Mouse (Mus musculus) hindbrain, embryonic 14.5 days (tissue): ENCODE measurements around the gene Mocs3. TPM values are rescaled to one million over a fixed set of nuclear protein-coding genes. Genes with fewer than 3 reads are reported as not detected.

Experiments used
- ATAC-seq: fragments of 200-750 bp; cut with Nextera tagmentation; 2 replicates; pipeline ENCODE4 v1.8.0; 2017; ENCODE audit warnings: moderate number of reproducible peaks, mild to moderate bottlenecking, moderate TSS enrichment, moderate library complexity; ENCODE audit not compliant: low FRiP score
- DNase-seq: peaks from one replicate; pipeline ENCODE4 v3.0.0-alpha.2; 2015; ENCODE audit warnings: low spot score
- H3K27ac ChIP-seq: fragments of 300-500 bp; sonication (generic); 2 replicates; pipeline ENCODE4 v1.5.1; 2014; ENCODE audit warnings: mild to moderate bottlenecking, moderate library complexity
- H3K27me3 ChIP-seq: fragments of 300-500 bp; sonication (generic); 2 replicates; pipeline ENCODE4 v1.6.1; 2014; ENCODE audit warnings: mild to moderate bottlenecking, low read length, mixed read lengths; ENCODE audit not compliant: control insufficient read depth, insufficient read depth
- H3K36me3 ChIP-seq: fragments of 300-500 bp; sonication (generic); replicated peaks from 2 replicates; pipeline ENCODE4 v1.6.1; 2014; ENCODE audit not compliant: control insufficient read depth, insufficient read depth
- H3K4me1 ChIP-seq: fragments of 300-500 bp; sonication (generic); replicated peaks from 2 replicates; pipeline ENCODE4 v1.6.1; 2014; ENCODE audit warnings: antibody characterized with exemption, low read length, mixed read lengths; ENCODE audit not compliant: control insufficient read depth, insufficient read depth
- H3K4me2 ChIP-seq: fragments of 300-500 bp; sonication (generic); replicated peaks from 2 replicates; pipeline ENCODE4 v1.6.1; 2014; ENCODE audit warnings: mild to moderate bottlenecking, moderate library complexity
- H3K4me3 ChIP-seq: fragments of 300-500 bp; sonication (generic); replicated peaks from 2 replicates; pipeline ENCODE4 v1.5.1; 2014; ENCODE audit warnings: mild to moderate bottlenecking, low read length
- H3K9ac ChIP-seq: fragments of 300-500 bp; sonication (generic); 2 replicates; pipeline ENCODE4 v1.6.1; 2014
- H3K9me3 ChIP-seq: fragments of 300-500 bp; sonication (generic); 2 replicates; pipeline ENCODE4 v1.6.1; 2016; ENCODE audit warnings: low read length; ENCODE audit not compliant: control insufficient read depth
- WGBS: fragments of 180-500 bp; shearing (Covaris S2); extraction: QIAGEN DNeasy Blood & Tissue Kit; methylation state at CpG from one replicate; pipeline ENCODE4 v1.1.7; 2014; 5-methylcytosine and 5-hydroxymethylcytosine counted together
- polyA plus RNA-seq: library from polyadenylated mRNA; unstranded; fragments of >200 nt; fragmentation: Nextera tagmentation; extraction: Ambion mirVana; gene quantifications from 2 replicates; pipeline ENCODE4 v1.2.1, GENCODE M21; 2014

The Mocs3 gene
- polyA plus RNA-seq, 1 experiment from 2014 or later = 12.5 TPM

DNA sequence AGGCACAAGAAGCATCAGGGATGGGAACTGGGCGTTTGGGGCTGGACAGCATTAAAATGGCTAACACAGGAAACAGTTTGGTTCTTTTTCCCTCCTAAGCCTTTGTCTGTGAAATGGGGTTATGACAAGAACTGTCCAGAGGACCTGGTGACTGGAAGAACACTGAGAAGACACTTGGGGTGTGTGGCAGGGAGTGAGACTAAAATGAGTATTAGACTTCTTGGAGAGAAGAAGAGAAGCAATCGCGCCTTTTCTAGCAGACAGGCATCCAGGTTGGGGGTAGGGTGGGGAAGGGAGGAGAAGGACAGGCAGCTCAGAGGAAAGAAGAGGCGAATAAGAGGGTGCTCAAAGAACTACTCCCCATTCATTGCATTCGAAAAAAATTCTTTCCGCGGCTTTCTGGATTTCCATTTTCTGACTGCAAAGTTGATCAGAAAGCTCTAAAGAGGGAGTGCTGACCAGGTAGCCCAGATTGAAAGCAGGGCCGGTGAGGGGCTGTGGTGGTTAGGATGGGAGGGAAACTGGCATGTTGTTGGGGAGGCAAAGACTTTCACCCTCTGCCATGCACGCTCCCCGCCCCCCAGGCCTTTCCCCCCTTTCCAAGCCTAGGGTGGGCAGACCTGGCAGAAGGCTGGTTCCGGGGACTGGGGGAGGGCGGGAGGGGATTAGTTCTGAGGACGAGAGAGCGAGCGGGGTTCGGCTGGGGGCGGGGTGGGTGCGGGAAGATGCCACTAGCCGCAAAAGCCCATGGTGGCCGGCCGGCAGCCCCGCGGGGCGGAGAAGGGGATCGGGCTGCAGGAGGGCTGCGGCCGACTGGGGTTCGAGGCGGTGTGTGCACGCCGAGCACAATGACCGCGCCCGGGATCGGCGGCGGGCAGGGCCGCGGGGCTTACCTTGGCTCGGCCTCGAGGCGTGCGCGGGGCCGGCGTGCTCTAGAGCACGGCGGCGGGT lies 24.5 kb upstream of the Mocs3 start:
- H3K27me3 ChIP-seq = no peaks in the 10 kb centered on the region
- WGBS = under 1% methylated on average over 47 of the region's 49 CpGs
- H3K4me3 ChIP-seq = peak overlapping the region; percentile 93
- DNase-seq = peak; percentile 37
- no peaks in the 10 kb centered on the region for H3K9me3 ChIP-seq
- H3K4me1 ChIP-seq = peaks cover 25% of the 10 kb centered on the region
- ATAC-seq = peak; percentile 32
- H3K4me2 ChIP-seq = peak overlapping the region; percentile 97
- peak overlapping the region; percentile 98 for H3K27ac ChIP-seq
- H3K36me3 ChIP-seq = peaks cover 39% of the 10 kb centered on the region
- peak overlapping the region; percentile 100 for H3K9ac ChIP-seq

DNA sequence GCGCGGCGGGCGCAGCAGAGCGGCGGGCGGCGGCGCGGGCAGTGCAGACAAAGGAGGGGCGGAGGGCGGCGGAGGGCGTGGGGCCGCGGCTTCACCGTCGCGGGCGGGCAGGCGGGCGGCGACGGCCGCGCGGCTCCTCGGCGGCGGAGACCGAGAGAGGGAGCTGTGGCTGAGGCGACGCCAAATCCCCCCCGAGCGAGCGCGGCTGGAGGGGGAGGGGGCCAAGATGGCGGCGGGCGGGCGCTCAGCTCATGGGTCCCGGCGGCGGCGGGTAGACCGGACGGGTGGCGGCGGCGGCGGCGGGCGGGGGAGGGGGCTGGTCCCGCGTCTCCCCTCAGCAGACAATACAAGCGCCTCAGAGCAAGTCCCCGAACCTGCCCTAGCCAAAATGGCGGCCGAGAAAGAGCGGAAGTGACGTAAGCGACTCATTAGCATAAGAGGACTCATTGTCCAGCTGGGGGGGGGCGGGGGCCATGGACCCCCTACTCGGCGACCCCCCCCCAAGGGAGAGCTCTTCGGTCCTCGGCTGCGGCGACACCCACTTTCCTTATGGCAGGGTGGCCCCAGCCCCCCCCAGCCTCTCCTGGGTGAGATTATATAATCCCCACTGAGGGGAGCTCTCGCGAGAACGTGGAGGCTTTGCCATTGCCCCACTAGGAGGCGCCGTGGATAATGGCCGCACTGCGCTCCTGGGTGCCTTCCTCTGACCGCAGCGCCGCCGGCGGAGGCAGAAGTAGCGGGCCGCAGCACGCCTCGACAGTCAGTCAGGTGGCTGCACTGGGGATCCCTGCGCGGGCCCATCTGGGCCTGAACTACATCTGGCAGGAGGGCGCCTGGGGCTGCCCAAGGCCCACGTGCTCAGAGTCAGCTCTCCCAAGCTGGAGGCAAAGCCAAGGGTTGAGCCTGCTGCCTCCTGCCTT lies 23.4 kb upstream of the Mocs3 start, which contains the start of gene Adnp:
Gene Adnp (minus strand): TSS at position 388 of the 920 bp plus-strand sequence.
- H3K36me3 ChIP-seq = peaks cover 49% of the 10 kb centered on the region
- H3K9ac ChIP-seq = peak within 1 kb of the TSS; percentile 100
- H3K27me3 ChIP-seq = no peaks in the 10 kb centered on the region
- H3K27ac ChIP-seq = peak within 1 kb of the TSS; percentile 98
- H3K9me3 ChIP-seq = no peaks in the 10 kb centered on the region
- H3K4me3 ChIP-seq = peak within 1 kb of the TSS; percentile 93
- ATAC-seq (peak; percentile 89), DNase-seq (peak; percentile 95)
- H3K4me1 ChIP-seq = peaks cover 18% of the 10 kb centered on the region
- peak within 1 kb of the TSS; percentile 97 for H3K4me2 ChIP-seq
- under 1% methylated on average over 58 of the region's 89 CpGs for WGBS

DNA sequence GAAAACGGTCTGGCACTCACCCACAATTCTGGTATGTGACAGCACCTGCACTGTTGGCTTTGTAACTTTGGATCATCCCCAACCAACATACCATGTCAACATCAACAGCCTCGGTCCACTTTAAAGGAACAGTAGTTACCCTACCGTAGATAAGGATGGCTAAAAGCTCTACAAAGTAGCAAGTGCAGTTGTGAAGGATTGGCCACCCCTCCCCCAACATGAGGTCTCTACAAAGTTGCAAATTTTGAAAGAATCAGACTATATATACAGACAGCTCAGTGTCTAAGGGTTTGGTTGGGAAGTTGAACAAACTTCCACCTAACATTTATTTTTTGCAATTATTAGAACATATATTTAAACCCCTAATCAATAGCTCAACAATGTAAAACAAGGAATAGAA lies 22.5 kb upstream of the Mocs3 start:
- no peak overlapping the region for H3K4me3 ChIP-seq

DNA sequence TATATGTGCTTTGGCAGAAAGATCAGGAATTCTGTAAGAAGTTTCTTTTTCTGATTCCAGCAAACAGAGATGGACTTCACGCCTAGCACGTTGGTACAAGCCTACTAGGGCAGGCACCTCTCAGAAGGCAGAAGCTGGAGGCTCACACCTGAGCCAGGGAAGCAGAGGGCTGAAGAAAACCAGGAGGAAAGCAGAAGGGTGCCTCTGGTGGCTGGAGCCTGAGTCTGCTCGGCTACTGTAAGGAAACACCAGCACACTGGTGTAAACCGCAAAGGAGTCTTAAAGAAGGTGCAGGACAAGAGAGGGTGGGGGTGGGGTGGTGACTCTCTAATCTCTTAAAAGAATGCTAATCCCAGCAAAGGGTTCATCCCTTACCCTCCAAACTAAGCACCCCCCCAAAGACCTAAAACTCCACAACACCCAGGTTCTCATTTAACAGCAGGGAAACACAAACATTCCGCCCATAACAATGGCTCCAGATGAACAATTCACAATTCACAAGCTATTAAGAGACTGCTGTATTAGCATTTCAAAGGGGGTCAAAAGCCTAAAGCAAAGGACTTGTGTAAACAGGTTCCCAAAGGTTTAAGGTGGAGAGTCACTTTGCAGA lies 16.5 kb upstream of the Mocs3 start:
- Histone ChIP-seq H3K27ac (no peak overlapping the region), H3K27me3 (no peaks in the 10 kb centered on the region), H3K36me3 (peaks cover 97% of the 10 kb centered on the region), H3K4me2 (no peak overlapping the region), H3K4me3 (no peak overlapping the region), H3K4me1 (no peaks in the 10 kb centered on the region), H3K9ac (no peak overlapping the region), H3K9me3 (no peaks in the 10 kb centered on the region)
- ATAC-seq = no peak
- WGBS = 45% methylated on average over 5 of the region's 5 CpGs
- no peak for DNase-seq

More for the DNA sequence above, 22.5 kb upstream of the Mocs3 start:
- no peak overlapping the region for H3K9ac ChIP-seq
- H3K4me2 ChIP-seq = peak overlapping the region; percentile 54; the same call in 1 of the 2 replicates
- peaks cover 18% of the 10 kb centered on the region for H3K4me1 ChIP-seq
- peaks cover 58% of the 10 kb centered on the region for H3K36me3 ChIP-seq
- ATAC-seq (no peak), DNase-seq (no peak)
- no peaks in the 10 kb centered on the region for H3K27me3 ChIP-seq
- peak overlapping the region; percentile 98 for H3K27ac ChIP-seq
- WGBS = 96% methylated on average over 3 of the region's 3 CpGs
- no peaks in the 10 kb centered on the region for H3K9me3 ChIP-seq

DNA sequence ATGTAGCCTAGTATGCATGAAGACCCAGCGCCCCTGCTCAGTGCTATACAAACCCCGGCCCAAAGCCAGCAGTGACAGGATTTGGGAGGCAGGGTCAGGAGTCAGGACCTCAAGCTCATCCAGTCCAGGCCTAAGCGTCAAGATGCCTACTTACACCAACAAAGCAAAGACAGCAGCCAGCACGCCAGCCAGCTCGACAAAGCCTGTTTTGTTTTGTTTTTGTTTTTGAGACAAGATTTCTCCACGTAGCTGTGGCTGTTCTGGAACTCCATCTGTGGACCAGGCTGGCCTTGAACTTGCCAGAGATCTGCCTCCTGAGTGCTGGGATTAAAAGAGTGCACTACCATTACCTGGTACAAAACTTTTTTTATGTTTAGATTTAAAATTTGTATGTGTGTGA lies 7.1 kb upstream of the Mocs3 start:
- no peak for DNase-seq
- H3K27me3 ChIP-seq = no peaks in the 10 kb centered on the region
- no peak overlapping the region for H3K27ac ChIP-seq
- H3K36me3 ChIP-seq = peaks cover 78% of the 10 kb centered on the region
- H3K4me3 ChIP-seq = no peak overlapping the region
- H3K9ac ChIP-seq = no peak overlapping the region
- peaks cover 3% of the 10 kb centered on the region; the same call in 1 of the 2 replicates for H3K4me1 ChIP-seq
- H3K9me3 ChIP-seq = no peaks in the 10 kb centered on the region
- no peak for ATAC-seq
- H3K4me2 ChIP-seq = no peak overlapping the region
- 88% methylated on average over 6 of the region's 6 CpGs for WGBS

DNA sequence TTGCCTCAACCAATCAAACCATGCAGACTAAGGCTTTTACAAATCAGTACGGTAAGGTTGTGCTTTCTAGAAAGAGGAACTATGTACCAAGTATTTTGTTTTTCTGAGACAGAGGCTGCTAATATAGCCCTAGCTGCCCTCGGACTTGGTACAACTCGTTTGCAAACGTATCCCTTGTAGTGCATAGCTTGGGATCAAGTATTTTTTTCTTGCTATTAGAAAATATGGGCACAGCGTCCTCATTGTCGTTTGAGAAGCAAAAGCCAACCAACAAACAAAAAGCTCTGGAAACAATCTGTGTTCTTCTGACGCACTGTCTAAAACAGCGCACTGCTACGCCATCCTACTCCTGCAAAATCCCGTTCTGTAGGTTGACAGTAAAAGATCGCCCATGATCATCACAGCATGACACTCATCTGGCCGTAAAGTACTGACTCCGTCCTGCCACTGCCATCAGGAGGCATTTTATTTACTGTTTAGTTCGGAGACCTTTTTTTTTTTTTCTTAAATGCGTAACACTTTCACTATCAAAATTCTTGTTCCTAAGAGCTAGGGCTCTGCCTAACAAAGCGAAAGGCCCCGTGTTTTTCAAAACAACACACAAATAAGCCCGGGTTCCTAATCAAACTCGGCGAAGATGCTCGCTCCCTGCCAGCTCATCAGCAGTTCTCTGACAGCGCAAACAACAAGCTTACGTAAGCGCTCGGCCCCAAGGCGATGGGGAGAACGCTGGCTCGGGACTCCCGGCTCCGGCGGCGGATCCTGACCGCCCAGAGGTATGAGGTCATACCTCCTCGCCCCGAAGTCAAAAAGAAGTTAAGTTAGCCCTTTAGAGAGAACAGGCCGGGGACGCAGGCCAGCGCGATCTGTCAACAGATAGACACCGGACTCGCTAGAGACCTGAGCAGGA lies 1.1 kb upstream of the Mocs3 start:
- peak overlapping the region; percentile 98 for H3K27ac ChIP-seq
- 20% methylated on average over 41 of the region's 41 CpGs for WGBS

DNA sequence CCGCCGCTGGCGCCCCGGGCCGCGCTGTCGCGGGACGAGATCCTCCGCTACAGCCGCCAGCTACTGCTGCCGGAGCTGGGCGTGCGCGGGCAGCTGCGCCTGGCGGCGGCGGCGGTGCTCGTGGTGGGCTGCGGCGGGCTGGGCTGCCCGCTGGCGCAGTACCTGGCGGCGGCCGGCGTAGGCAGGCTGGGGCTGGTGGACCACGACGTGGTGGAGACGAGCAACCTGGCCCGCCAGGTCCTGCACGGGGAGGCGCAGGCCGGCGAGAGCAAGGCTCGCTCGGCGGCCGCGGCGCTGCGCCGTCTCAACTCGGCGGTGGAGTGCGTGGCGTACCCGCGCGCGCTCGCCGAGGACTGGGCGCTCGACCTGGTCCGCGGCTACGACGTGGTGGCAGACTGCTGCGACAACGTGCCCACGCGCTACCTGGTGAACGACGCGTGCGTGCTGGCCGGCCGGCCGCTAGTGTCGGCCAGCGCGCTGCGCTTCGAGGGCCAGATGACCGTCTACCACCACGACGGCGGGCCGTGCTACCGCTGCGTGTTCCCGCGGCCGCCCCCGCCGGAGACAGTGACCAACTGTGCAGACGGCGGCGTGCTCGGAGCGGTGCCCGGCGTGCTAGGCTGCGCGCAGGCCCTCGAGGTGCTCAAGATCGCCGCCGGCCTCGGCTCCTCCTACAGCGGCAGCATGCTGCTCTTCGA lies 500 bp downstream of the Mocs3 start:
- no peaks in the 10 kb centered on the region for H3K9me3 ChIP-seq
- H3K4me1 ChIP-seq = peaks cover 28% of the 10 kb centered on the region
- peaks cover 17% of the 10 kb centered on the region for H3K36me3 ChIP-seq
- no peaks in the 10 kb centered on the region for H3K27me3 ChIP-seq
- peak overlapping the region; percentile 98 for H3K4me2 ChIP-seq
- ATAC-seq (peak; percentile 67), DNase-seq (no peak)
- H3K4me3 ChIP-seq = peak overlapping the region; percentile 97
- peak overlapping the region; percentile 82 for H3K9ac ChIP-seq
- H3K27ac ChIP-seq = peak overlapping the region; percentile 98
- 4% methylated on average over 85 of the region's 105 CpGs for WGBS

More for the DNA sequence above, 1.1 kb upstream of the Mocs3 start:
- Histone ChIP-seq H3K27me3 (no peaks in the 10 kb centered on the region), H3K9ac (peak overlapping the region; percentile 82), H3K36me3 (peaks cover 31% of the 10 kb centered on the region), H3K4me1 (peaks cover 28% of the 10 kb centered on the region), H3K9me3 (no peaks in the 10 kb centered on the region), H3K4me2 (peak overlapping the region; percentile 98), H3K4me3 (peak overlapping the region; percentile 97)
- ATAC-seq (no peak), DNase-seq (no peak)

DNA sequence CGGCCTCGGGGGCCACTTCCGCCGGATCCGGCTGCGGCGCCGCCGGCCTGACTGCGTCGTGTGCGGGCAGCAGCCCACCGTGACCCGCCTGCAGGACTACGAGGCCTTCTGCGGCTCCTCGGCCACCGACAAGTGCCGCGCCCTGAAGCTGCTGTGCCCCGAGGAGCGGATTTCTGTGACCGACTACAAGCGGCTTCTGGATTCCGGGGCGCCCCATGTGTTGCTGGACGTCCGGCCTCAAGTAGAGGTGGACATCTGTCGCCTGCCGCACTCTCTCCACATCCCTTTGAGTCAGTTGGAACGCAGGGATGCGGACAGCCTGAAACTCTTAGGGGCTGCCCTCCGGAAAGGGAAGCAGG lies 1.0 kb downstream of the Mocs3 start:
- WGBS = 71% methylated on average over 33 of the region's 33 CpGs
- H3K9me3 ChIP-seq = no peaks in the 10 kb centered on the region
- H3K4me2 ChIP-seq = peak overlapping the region; percentile 98
- ATAC-seq (no peak; the same call in 1 of the 2 replicates), DNase-seq (no peak)
- no peaks in the 10 kb centered on the region for H3K27me3 ChIP-seq
- H3K27ac ChIP-seq = no peak overlapping the region
- peak overlapping the region; percentile 82 for H3K9ac ChIP-seq
- H3K36me3 ChIP-seq = peaks cover 12% of the 10 kb centered on the region
- peaks cover 28% of the 10 kb centered on the region for H3K4me1 ChIP-seq
- peak overlapping the region; percentile 97 for H3K4me3 ChIP-seq
